Mouse (Mus musculus) cerebral cortex, adult 2 months (tissue): Measurements from ENCODE around the gene Prph2.

ENCODE experiments used
- WGBS: fragments of 180-500 bp; shearing (Covaris S2); methylation state at CpG from one replicate; pipeline ENCODE4 v1.1.7; 2018; 5-methylcytosine and 5-hydroxymethylcytosine counted together

Gene Prph2

DNA sequence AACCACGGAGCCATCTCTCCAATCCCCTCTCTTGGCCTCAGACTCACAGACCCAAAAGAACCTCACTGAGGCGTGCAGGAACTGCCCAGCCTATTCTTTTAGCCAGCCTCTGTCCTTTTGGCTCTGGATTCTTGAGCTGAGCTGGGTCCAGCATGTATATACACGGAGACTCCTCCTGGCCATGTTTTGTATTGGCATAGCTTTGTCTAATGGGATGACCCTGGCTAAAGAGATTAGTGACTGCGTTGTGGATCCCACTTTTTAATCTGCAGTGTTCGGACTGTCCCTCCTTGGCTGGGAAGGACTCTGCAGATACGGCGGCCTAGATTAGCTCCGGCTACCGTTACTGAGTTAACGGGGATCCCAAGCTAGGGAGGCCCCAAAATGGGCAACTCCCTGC, at the start of gene Prph2:
Gene Prph2, plus strand, starts transcription at position 274 of the 400 bp plus-strand sequence.
- WGBS, result 90% methylated on average over 10 of the region's 10 CpGs

DNA sequence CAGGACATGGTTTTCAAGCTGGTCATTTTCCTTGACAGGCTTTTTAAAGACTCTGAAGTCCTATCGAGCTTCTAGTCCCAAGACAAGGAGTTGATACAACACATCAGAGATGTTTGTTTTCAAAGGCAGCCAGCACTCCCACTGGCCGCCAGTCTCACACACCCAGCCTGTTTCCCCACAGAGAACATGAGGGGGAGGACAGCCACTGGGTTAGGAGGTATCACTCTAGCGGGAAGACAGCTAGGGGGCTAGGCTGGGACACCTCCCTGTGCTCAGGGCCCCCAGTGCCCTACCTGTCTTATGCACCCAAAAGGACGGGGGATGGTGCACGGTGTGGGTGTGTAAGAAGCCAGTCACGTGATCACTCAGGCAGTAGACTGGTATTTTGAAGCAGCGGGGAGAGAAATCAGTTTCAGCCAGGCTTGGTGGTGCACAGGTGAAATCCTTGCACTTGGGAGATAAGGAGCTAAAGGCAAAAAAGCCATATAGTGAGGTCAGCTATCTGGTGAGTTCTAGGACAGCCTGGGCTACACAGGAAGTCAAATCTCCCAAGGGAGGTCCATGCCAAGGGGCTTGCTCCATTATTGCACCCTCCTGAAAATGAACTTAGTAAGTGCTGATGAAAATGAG, 45.6 kb upstream of the Prph2 start:
- WGBS, result 42% methylated on average over 7 of the region's 7 CpGs

DNA sequence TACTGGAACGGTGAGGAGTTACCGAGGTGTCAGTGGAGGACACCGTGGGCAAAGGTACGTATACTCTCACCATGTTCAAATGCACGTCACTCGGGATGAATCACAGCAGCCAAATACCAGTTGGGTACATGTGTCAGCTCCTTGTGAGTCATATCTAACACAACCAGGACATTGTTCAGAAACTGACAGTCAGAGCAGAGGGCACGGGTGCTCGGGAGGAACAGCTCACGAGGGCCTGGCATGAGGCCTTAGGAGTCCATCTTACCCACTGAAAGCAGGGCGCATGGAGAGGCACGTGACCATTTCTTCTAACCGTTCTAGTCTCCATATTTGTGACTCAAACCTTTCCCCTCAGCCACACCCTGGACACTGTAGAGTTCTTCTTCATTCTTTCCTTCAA, 43.4 kb upstream of the Prph2 start:
- 56% methylated on average over 12 of the region's 12 CpGs for WGBS

DNA sequence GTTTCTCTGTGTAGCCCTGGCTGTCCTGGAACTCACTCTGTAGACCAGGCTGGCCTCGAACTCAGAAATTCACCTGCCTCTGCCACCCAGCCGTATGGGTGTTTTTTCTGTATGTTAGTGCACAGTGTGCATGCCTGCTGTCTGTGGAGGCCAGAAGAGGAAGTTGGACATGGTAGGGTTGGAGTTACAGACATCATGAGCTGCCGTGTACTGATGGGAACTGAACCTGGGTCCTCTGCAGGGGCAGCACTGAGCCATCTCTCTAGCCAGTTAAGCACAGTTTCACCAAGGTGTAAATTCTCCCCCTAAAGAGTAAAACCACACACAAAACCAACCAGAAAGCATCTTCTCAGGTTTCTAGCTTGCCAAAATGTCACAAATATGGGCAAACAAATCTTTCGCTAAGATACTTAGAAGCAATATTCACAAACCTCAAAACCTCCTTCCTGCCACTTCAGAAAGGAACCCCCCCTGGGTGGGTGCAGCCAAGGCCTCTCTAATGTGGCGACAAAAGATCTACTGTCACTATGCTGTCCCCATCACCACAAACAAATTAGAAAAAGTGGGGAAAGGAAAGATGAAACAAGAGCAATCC, 40.0 kb upstream of the Prph2 start:
- WGBS, result 94% methylated on average over 5 of the region's 5 CpGs

DNA sequence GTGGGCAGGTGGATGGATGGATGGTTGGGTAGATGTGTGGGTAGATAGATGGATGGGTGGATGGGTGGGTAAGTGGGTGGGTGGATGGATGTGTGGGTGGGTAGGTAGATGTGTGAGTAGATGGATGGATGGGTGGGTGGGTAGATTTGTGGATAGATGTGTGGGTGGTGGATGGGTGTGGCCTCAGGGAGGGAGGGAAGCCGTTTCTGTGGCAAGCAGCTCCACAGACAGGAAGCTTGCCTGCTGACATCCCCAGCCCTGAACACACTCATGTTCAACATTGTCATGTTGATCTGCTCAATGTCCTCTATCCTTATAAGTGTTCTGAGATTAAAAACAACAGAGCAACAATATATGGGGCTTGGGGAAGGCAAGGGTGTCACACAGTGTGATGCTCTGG, 39.3 kb upstream of the Prph2 start:
- 36% methylated on average over 1 of the region's 1 CpGs for WGBS

DNA sequence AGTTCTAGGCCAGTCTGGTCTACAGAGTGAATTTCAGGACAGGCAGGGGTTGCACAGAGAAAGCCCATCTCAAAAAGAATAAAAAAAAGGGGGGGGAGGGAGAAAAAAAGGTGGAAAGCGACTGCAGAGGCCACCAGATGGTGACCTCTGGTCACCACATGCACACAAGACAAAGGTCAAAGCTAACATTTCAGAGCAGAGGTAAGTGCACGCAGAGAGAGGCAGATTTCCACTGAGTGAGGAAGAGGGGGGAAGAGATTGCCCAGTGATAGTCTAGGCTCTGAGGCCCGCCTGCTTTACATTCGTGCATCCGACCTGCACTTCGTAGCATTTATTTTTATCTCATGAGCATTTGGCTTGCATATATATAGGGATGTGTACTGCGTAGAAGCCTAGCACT, 37.5 kb upstream of the Prph2 start:
- WGBS, result 67% methylated on average over 7 of the region's 7 CpGs

DNA sequence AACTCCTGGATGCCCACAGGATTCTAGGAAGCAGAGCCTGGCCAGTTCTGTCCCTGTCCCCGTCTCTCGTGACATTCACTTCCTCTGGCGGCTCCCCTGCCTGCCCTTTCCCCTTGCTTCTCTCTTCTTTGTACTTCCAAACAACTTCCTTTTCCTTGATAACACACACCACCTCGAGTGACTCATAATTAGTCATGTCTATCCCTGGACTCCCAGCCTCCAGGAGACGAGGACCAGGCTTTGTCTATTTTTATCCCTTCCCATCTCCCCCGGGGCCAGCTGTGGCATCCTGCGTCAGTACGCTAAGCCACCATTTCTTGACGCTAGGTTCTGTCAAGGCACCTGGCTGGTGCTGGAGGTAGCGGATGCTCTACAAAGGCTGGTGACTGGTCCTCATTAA, 36.1 kb upstream of the Prph2 start:
- 31% methylated on average over 10 of the region's 10 CpGs for WGBS

DNA sequence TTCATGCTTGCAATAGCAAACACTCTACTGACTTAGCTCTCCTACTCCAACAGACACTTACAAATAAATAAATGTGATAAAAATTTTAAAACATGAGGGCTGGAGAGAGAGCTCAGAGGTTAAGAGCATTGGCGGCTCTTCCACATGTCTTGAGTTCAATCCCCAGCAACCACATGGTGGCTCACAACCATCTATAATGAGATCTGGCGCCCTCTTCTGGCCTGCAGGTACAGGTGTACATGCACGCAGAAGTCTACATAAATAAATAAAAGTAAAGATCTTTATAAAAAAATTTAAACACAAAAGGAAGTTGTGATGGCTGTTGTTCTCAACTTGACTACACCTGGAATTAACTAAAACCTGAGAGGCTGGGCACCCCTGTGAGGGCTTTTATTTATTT, 34.6 kb upstream of the Prph2 start:
- WGBS, result 84% methylated on average over 3 of the region's 3 CpGs

DNA sequence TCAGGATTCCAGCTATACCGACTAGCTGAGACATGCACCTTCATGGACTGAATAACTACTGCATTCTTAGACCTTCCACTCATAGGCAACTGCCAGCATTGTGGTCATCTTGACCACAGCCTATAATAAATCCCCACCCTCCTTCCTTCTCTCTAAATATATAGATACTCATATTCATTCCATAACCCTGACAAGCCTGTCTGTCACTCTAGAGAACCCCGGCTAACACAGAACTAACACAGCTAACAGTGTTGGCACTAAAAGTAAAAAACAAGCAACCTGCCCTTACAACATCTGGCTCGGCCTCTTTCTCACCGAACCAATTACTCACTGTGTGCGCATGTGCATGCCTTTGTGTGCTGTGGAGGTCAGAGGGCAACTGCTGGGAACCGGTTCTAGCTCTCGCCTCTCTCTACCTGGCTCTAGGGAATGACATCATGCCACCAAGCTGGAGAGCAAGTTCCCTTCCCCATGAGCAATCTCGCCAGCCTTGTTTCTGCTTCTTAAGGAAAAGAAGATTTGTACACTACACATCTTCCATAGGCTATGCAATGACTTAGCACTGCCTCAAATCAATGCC, 33.8 kb upstream of the Prph2 start:
- 79% methylated on average over 8 of the region's 8 CpGs for WGBS

DNA sequence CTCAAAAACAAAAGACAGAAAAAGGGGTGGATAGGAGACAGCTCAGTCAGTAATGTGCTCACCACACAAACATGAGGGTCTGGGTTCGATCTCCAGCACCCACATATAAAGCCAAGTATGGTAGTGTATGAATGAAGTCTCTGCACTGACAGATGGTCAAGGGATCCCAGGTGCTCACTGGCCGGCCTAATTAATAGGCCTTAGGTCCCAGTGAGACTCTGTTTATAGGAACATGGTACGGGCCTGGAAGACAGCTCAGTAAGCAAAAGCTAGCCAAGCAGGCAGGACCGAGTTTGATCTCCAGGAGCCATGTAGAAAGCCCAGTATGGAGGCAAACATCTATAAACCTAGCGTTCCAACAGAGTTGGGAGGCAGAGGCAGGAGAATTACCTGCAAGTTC, 33.2 kb upstream of the Prph2 start:
- WGBS, result 89% methylated on average over 5 of the region's 5 CpGs

DNA sequence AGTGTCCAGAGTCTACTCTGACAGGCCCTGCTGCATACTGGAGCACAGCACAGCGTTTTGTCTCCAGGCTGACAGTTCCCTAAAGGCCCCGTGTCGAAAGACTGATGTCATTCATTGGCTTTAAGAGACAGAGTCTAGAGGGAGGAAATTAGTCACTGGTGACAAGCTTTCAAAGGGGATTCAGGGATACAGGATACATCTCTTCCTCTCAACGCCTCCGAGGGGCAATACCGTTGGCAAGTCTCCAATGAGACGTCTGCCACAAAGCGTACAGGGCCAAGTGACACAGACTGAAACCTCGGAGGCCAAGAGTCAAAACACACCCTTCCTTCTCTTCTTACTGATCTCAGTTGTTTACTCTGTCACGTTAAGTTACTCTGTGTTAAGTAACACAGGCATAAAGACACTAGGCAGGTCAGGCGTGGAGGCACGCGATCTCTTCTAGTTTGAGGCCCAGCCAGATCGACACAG, 30.4 kb upstream of the Prph2 start:
- 31% methylated on average over 14 of the region's 14 CpGs for WGBS

DNA sequence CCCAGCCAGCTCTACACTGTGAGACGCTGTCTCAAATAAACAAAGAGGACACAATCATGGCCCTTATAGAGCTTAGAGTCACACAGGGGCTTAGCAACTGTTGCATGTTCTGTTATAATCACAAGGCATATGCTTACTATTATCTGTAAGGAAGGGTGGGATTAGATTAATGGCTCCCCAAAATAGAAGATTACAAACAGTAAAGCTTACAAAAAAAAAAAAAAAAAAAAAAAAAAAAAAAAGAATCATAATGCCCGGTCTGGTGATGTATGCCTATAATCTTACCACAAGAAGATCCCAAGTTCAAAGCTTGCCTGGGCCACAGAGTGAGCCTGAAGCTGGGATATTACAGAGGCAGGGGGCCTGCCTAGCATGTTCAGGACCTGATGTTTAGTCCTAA, 29.9 kb upstream of the Prph2 start:
- 50% methylated on average over 2 of the region's 2 CpGs for WGBS

DNA sequence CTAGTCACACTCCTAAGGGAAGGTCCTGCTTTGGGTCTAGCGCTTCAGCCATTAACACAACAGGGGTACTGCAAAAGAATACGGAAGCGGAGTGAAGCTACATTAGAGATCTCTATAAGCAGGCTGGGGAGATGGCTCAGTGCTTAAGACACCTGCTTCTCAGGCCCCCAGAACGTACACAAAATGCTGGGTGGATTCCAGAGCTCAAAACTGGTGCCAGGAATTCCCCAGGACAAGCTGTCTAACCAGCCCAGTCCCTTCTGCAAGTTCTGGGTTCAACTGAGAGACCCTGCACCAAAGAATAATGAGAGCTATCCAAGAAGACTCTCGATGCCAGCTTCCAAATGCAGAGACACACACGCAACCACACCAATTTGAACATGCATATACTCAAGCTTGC, 28.5 kb upstream of the Prph2 start:
- WGBS, result 86% methylated on average over 6 of the region's 6 CpGs

DNA sequence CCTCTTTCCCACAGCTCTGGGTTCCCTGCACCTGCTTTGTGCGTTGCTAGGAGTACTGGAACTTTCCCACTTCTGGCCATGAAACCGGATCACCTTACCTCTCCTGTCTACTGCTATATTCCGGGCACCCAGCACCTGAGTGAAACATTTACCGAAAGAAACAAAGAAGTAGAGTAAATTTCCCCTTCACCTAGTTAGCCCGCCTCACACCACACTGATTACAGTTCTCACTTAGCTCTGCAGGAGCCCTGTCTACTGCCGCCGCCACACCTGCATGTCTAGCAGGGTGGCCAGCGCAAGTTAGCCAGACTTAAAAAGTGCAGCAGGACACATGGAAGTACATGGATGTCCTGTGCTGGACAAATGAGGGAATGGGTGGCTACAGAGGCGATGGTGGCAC, 27.2 kb upstream of the Prph2 start:
- 96% methylated on average over 9 of the region's 9 CpGs for WGBS

DNA sequence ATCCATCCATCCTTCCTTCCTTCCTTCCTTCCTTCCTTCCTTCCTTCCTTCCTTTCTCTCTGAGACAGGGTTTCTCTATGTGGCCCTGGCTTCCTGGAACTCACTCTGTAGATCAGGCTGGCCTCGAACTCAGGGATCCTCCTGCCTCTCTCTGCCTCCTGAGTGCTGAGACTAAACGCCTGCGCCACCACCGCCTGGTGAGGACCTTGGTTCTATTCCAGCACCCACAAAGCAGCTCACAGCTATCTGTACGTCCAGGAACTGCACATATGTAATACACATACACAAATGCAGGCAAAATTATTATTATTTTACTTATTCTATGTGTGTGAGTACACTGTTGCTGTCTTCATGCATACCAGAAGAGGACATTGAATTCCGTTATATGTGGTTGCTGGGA, 25.5 kb upstream of the Prph2 start:
- WGBS, result 88% methylated on average over 6 of the region's 6 CpGs

DNA sequence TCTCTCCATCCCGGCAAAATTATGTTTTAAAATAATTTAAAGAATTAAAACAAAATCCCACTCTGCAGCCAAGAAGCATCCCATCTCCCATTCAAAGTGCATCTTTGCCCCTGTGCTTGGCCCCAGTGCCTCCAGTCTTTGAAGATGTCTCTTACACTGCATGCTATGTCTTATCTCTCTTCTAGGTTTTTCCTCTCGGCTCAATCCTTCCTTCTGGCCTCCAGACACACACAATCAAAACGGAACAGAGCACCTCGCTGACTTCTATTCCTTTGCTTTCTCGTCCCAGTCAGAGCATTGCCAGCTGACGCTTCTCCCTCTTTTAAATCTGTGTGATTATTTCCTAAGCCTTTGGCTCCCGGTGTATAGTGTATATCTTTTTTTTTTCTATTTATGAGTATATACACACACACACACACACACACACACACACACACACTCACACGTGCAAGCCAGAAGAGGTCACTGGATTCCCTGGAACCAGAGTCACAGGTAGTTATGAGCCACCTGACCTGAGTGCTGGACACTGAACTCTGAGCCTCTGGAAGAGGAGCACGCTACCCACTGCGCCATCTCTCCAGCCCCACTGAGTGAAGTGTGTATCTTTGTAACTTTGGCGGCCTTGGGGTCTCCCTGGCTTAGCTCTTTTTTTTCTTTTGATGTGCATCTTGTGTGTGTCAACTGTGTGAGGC, 24.9 kb upstream of the Prph2 start:
- 79% methylated on average over 11 of the region's 11 CpGs for WGBS

DNA sequence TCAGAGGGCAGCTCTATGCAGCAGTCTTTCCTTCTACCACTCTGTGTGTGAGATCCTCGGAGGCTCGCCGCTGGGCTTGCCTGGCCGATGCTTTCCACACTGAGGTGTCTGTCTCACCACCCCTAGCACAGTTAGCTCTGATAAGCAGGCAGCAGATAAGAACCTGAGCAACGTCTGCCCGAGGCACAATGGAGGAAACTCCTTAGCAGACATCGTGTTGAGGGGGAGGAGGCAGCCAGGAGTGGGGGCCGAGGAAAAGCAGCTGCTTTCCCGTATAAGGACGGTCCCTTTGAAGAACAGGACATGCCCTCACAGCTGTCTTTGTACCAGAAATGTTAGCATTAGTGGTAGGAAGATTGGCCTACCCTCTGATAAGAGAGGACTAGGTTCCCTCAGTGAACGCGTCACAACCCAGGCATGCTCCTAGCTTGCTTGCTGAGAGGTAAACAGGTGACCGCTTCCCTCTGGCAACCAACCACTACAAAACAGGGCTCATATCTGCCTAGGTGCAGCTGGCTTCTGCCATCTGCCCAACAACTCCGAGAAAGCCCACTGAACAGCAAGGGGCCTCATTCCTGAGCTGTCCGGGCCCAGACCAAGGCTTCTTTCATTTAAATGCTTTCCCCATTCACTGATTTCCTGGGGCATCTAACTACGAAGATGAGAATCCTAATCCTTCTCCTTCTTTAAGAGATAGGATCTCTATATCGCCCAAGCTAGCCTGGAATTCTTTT, 24.2 kb upstream of the Prph2 start:
- 50% methylated on average over 17 of the region's 17 CpGs for WGBS

DNA sequence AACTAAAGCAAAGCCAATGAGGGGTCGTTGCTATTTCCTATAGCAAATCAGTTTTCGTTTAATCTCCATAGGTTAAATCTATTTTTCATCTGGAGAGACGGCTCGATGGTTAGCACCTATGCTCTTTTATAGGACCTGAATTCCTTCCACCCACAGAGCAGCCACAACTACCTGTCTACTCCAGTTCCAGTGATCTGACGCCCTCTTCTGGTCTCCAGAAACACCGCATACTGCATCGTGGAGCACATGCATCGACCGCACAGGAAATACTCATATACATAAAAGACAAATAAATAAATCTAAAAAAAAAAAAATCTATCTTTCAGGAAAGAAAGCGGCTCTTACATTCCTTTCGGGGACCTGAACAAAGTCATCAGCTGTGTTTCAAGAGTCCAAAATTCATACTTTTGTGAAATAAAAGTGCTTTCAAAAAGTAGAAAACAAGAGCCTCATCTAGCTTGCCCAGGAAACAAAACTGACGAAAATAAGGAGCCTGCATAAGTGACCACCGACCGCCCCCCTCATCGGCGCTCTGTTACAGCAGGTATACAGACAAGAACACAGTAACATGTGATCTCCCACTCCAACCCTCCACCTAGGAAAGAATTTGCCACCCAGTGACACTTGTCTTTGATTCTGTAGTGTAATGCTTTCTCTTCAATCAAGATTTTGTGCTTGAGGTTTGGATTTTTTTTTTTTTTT, 21.6 kb upstream of the Prph2 start:
- WGBS, result 18% methylated on average over 16 of the region's 16 CpGs

DNA sequence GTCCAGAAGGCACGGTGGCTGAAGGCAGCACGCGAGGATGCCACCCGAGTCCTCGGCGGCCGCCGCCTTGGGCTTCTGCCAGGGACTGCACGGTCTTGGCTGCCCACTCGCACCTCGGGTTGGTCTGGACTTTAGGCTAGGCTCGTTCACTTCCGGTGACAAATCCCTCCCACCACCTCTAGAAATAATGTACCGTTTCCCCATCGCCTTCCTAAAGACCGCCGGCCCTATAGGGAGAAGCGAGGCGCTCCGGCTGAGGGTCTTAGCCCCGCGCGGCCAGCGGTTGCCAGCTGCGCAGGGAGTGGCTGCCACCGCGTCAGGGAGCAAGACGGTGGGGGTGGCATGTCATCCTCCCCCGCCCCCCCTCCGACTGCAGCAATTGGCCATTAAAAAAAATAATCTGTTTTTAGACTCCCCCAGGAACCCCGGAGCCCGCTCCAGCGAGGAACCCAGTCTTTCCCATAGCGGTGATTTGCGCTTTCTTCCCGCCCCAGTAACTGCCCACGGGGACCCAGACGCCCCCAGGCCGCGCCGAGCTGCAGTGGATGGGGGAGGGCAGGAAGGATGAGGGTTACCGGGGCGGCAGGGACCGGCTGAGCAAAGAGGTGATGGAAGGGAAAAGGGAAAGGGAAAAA, 20.7 kb upstream of the Prph2 start:
- under 1% methylated on average over 44 of the region's 44 CpGs for WGBS

DNA sequence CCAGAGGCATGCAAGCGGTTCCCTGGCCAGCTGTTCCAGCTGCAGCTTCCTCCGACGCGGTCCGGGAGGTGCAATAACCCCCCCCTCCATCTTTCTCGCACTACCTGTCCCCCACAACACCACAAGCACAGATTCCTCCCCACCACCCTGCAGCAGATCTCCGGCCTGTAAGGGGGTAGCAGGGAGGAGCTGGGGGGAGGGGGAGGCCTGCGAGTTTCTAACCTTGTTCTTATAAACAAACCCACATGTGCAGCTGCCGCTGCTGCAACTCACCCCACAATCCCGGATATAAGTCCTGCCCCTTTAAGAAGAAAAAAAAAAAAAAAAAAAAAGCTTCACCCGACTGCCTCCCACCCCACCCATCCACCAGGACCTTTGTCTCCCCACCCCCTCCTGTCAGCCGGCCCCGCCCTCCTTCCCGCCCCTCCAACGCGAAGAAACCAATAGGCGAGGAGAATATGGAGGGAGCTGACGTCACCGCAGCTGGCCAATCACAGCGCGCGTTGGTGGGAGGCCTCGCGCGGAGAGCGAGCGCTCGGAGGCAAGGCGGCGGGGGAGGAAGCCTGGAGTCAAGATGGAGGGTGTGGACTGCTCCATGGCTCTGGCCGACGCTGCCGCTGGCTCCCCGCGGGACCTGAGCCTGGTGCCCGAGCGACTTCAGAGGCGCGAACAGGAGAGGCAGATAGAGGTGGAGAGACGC, 20.0 kb upstream of the Prph2 start, which contains the start of gene Tbcc:
Gene Tbcc, plus strand, starts transcription at position 569 of the 700 bp plus-strand sequence.
- under 1% methylated on average over 40 of the region's 40 CpGs for WGBS
